Mouse (Mus musculus): ENCODE results near the gene Gm34653. TPM values are rescaled to one million over a fixed set of nuclear protein-coding genes. Genes with fewer than 3 reads are reported as not detected.

Gm34653 gene
- polyA plus RNA-seq, 1 experiment: not detected

GRCm38 (mm10) chr2:34874816-34875345 is 42.1 kb downstream of the Gm34653 start, which contains the start of gene Psmd5:
Gene Psmd5 (minus strand): TSS chr2:34874968.
- Histone ChIP-seq H3K4me3 (ENCODE audit: insufficient read depth, low read length) (no peak within 1 kb of the TSS), H3K27ac (ENCODE audit: insufficient read depth, low read length) (no peak within 1 kb of the TSS), H3K4me1 (ENCODE audit: control insufficient read depth, insufficient read depth, low read length) (no peaks in the 10 kb centered on the region)
- TF ChIP-seq POLR2A (IDR thresholded peaks at IDR 0.05; ENCODE audit: low read depth, low read length) (no peak), CTCF (IDR thresholded peaks at IDR 0.05; ENCODE audit: borderline replicate concordance, insufficient read depth, low read length) (no peak)

- TF ChIP-seq CTCF (IDR thresholded peaks at IDR 0.05; ENCODE audit: borderline replicate concordance, insufficient read depth, low read length) (no peak), POLR2A (IDR thresholded peaks at IDR 0.05; ENCODE audit: low read depth, low read length) (no peak)
These were observed 47.2 kb downstream of the Gm34653 start for GRCm38 (mm10) chr2:34880054-34880453.

GRCm38 (mm10) chr2:34882757-34883156 is 50.0 kb downstream of the Gm34653 start:
- Histone ChIP-seq H3K27ac (ENCODE audit: insufficient read depth, low read length) (no peak overlapping the region), H3K4me3 (ENCODE audit: insufficient read depth, low read length) (no peak overlapping the region), H3K4me1 (ENCODE audit: control insufficient read depth, insufficient read depth, low read length) (no peaks in the 10 kb centered on the region)
- TF ChIP-seq POLR2A (IDR thresholded peaks at IDR 0.05; ENCODE audit: low read depth, low read length) (no peak), CTCF (IDR thresholded peaks at IDR 0.05; ENCODE audit: borderline replicate concordance, insufficient read depth, low read length) (no peak)

More at GRCm38 (mm10) chr2:34880054-34880453, 47.2 kb downstream of the Gm34653 start:
- no peak overlapping the region for H3K27ac ChIP-seq (ENCODE audit: insufficient read depth, low read length)
- no peak overlapping the region for H3K4me3 ChIP-seq (ENCODE audit: insufficient read depth, low read length)
- no peaks in the 10 kb centered on the region for H3K4me1 ChIP-seq (ENCODE audit: control insufficient read depth, insufficient read depth, low read length)

- Histone ChIP-seq H3K4me1 (ENCODE audit: control insufficient read depth, insufficient read depth, low read length) (no peaks in the 10 kb centered on the region), H3K4me3 (ENCODE audit: insufficient read depth, low read length) (no peak overlapping the region), H3K27ac (ENCODE audit: insufficient read depth, low read length) (no peak overlapping the region)
- TF ChIP-seq CTCF (IDR thresholded peaks at IDR 0.05; ENCODE audit: borderline replicate concordance, insufficient read depth, low read length) (no peak), POLR2A (IDR thresholded peaks at IDR 0.05; ENCODE audit: low read depth, low read length) (no peak)
These were observed 50.4 kb downstream of the Gm34653 start for GRCm38 (mm10) chr2:34883190-34883589.

- TF ChIP-seq POLR2A (IDR thresholded peaks at IDR 0.05; ENCODE audit: low read depth, low read length) (no peak), CTCF (IDR thresholded peaks at IDR 0.05; ENCODE audit: borderline replicate concordance, insufficient read depth, low read length) (no peak)
These were observed 51.4 kb downstream of the Gm34653 start for GRCm38 (mm10) chr2:34884186-34884585.

More at GRCm38 (mm10) chr2:34884186-34884585, 51.4 kb downstream of the Gm34653 start:
- H3K27ac ChIP-seq (ENCODE audit: insufficient read depth, low read length): no peak overlapping the region
- H3K4me1 ChIP-seq (ENCODE audit: control insufficient read depth, insufficient read depth, low read length): no peaks in the 10 kb centered on the region
- no peak overlapping the region for H3K4me3 ChIP-seq (ENCODE audit: insufficient read depth, low read length)

Other genes with a start within 250 kb of the Gm34653 start
- 75.1 and 80.4 TPM in 2 replicates for gene Gapvd1, start 77.8 kb upstream of the Gm34653 start, polyA plus RNA-seq (2011; ENCODE audit: insufficient read length, low read depth, missing spikeins)
- 977 and 1,088 TPM in 2 replicates for gene Hspa5, start 61.0 kb upstream of the Gm34653 start, polyA plus RNA-seq (2011; ENCODE audit: insufficient read length, low read depth, missing spikeins)
- gene Rabepk, start 33.1 kb upstream of the Gm34653 start, polyA plus RNA-seq (2011; ENCODE audit: insufficient read length, low read depth, missing spikeins): 40.7 and 41.3 TPM in 2 replicates
- gene Fbxw2, start 6.7 kb upstream of the Gm34653 start, polyA plus RNA-seq (2011; ENCODE audit: insufficient read length, low read depth, missing spikeins): 65.6 and 73.5 TPM in 2 replicates
- gene Cutal, start 41.4 kb downstream of the Gm34653 start, polyA plus RNA-seq (2011; ENCODE audit: insufficient read length, low read depth, missing spikeins): 0.32 TPM in 1 of 2 replicates, not detected in the other
- 65.7 and 67.6 TPM in 2 replicates for gene Psmd5, start 42.0 kb downstream of the Gm34653 start, polyA plus RNA-seq (2011; ENCODE audit: insufficient read length, low read depth, missing spikeins)
- gene Phf19, start 81.0 kb downstream of the Gm34653 start, polyA plus RNA-seq (2011; ENCODE audit: insufficient read length, low read depth, missing spikeins): 5.9 and 7.6 TPM in 2 replicates
- 2.0 and 2.3 TPM in 2 replicates for gene Traf1, start 128.8 kb downstream of the Gm34653 start, polyA plus RNA-seq (2011; ENCODE audit: insufficient read length, low read depth, missing spikeins)
- not detected in 2 replicates for gene Hc, start 228.4 kb downstream of the Gm34653 start, polyA plus RNA-seq (2011; ENCODE audit: insufficient read length, low read depth, missing spikeins)